Mouse (Mus musculus) liver, postnatal 0 days (tissue): Measurements from ENCODE around the gene Per1.

Experiments
- CTCF ChIP-seq: sonication (generic); IDR thresholded peaks from 2 replicates; pipeline ENCODE4 v1.5.1; 2016; ENCODE audit warnings: antibody characterized with exemption, low read depth
- EP300 ChIP-seq: IDR thresholded peaks from 2 replicates; pipeline ENCODE4 v1.6.1; 2016; ENCODE audit warnings: antibody characterized with exemption, low read depth, mild to moderate bottlenecking

DNA sequence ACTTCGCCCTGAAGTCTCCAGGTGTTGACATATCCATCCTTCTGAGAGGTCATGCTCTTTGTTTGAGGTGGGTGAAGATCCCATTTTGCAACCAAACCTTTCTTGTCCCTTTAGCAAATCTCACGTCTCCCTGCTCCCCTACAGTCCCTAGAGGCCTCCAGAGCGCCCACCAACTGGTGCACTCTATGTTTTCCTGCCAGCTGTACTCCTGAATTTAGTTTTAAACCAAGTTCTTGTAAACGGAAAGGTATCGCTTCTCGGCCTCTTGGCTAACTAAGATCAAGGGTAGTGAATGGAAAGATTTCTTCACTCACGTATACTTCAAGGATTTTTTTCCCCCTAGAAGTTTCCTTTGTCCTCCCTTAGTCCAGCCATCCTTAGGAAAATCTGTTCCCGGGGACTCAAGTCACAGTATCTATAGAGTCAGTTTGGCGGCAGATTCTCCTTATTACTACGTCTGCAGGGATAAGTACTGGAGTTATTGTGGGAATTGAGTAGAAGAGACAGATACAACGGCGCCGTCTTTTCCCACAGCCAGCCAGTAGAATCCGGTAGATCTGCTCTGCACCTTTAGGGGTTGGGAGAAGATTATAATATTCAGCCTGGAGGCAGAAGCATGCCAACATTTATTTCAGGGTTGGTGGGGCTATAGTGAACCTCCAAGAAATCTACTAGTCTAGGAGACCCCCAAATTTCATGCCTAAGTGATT is 24.6 kb downstream of the Per1 start:
- TF ChIP-seq CTCF: no peak
- no peak for TF ChIP-seq EP300
